Comparison of ENCODE assay signal across 8 mouse cellular contexts in genomic region chr17:28882810-28883209, GRCm38 (mm10). TPM values are rescaled to one million over a fixed set of nuclear protein-coding genes. Genes with fewer than 3 reads are reported as not detected.
DNase-seq lines count a peak whose midpoint lies in the region; ATAC-seq and TF ChIP-seq lines count a peak whose summit lies in the region.

No protein-coding gene starts in this region.

- H3K36me3 ChIP-seq in lung, embryonic 14.5 days (ENCODE audit: insufficient read depth), result no peaks in the 10 kb centered on the region
- peaks cover 0 to 6% of the 10 kb centered on the region in 2 experiments; a peak in 2 of 4 replicates for H3K36me3 ChIP-seq in MEL (ENCODE audit: control insufficient read depth in 1 of 2, insufficient read depth in 2 of 2, low read length in 2 of 2)
- H3K36me3 ChIP-seq in forebrain, embryonic 14.5 days (ENCODE audit: control insufficient read depth, insufficient read depth, low read length), result no peaks in the 10 kb centered on the region
- no peaks in the 10 kb centered on the region for H3K36me3 ChIP-seq in midbrain, embryonic 14.5 days (ENCODE audit: control insufficient read depth, insufficient read depth, low read length)

- peak; percentile 23; the same call in 1 of the 2 replicates for TF ChIP-seq CTCF in lung, embryonic 14.5 days (IDR thresholded peaks at IDR 0.05; ENCODE audit: low read depth)
- peak; percentile 28 to 61 (median 44); a peak in 5 of 6 replicates for TF ChIP-seq CTCF in MEL (IDR thresholded peaks at IDR 0.05 in 2 of 3, conservative IDR thresholded peaks at IDR 0.05 in 1 of 3; ENCODE audit: control insufficient read depth in 1 of 3, insufficient read depth in 1 of 3, low read depth in 2 of 3, low read length in 3 of 3, poor library complexity in 1 of 3, severe bottlenecking in 1 of 3)

- H3K27me3 ChIP-seq in lung, embryonic 14.5 days (ENCODE audit: insufficient read depth, low read length), result no peaks in the 10 kb centered on the region
- H3K27me3 ChIP-seq in MEL (ENCODE audit: control insufficient read depth in 1 of 2, insufficient read depth in 2 of 2, low read length in 2 of 2), result no peaks in the 10 kb centered on the region
- H3K27me3 ChIP-seq in forebrain, embryonic 14.5 days (replicated peaks; ENCODE audit: control insufficient read depth, insufficient read depth, low read length), result no peaks in the 10 kb centered on the region
- H3K27me3 ChIP-seq in midbrain, embryonic 14.5 days (ENCODE audit: control insufficient read depth, insufficient read depth, low read length), result no peaks in the 10 kb centered on the region

- DNase-seq in lung, embryonic 14.5 days, result peak; percentile 9
- DNase-seq in lung, postnatal 4 days, result no peak
- peak; percentile 81 for DNase-seq in MEL (ENCODE audit: low read depth, low spot score)
- DNase-seq in forebrain, embryonic 14.5 days (ENCODE audit: low spot score), result no peak
- DNase-seq in midbrain, embryonic 14.5 days, result peak; percentile 21
- DNase-seq in layer of hippocampus, postnatal 14 days (ENCODE audit: low spot score in 2 of 2), result no peak
- DNase-seq in heart, adult 8-10 months (ENCODE audit: low spot score), result no peak
- DNase-seq in thymus, postnatal 36 days, result no peak

- H3K9ac ChIP-seq in lung, embryonic 14.5 days, result no peak overlapping the region
- H3K9ac ChIP-seq in MEL (ENCODE audit: control insufficient read depth, low read depth, low read length, poor library complexity, severe bottlenecking), result peak overlapping the region; percentile 33
- 0 out of 2 replicates have a peak overlapping the region, but pooled peaks have one; percentile 29 for H3K9ac ChIP-seq in forebrain, embryonic 14.5 days (ENCODE audit: low read length)
- no peak overlapping the region for H3K9ac ChIP-seq in midbrain, embryonic 14.5 days (replicated peaks; ENCODE audit: low read length)

- ATAC-seq in lung, embryonic 14.5 days (ENCODE audit: insufficient read depth), result no peak
- no peak for ATAC-seq in forebrain, embryonic 14.5 days
- ATAC-seq in midbrain, embryonic 14.5 days (ENCODE audit: low FRiP score, low TSS enrichment), result no peak

- H3K4me1 ChIP-seq in lung, embryonic 14.5 days (ENCODE audit: insufficient read depth), result no peaks in the 10 kb centered on the region
- peaks cover 0 to 5% of the 10 kb centered on the region in 2 experiments; a peak in 2 of 4 replicates for H3K4me1 ChIP-seq in MEL (ENCODE audit: control insufficient read depth in 1 of 2, insufficient read depth in 2 of 2, low read length in 2 of 2)
- 0 out of 2 replicates have a peak, but pooled peaks cover 4% of the 10 kb centered on the region for H3K4me1 ChIP-seq in forebrain, embryonic 14.5 days (ENCODE audit: control insufficient read depth, insufficient read depth, low read length)
- no peaks in the 10 kb centered on the region for H3K4me1 ChIP-seq in midbrain, embryonic 14.5 days (ENCODE audit: control insufficient read depth, insufficient read depth, low read length)

- 41% methylated on average over 8 of the region's 8 CpGs for WGBS in lung, embryonic 14.5 days
- WGBS in forebrain, embryonic 14.5 days, result 58% methylated on average over 8 of the region's 8 CpGs
- WGBS in midbrain, embryonic 14.5 days, result 60% methylated on average over 8 of the region's 8 CpGs

- 0 out of 4 replicates have a peak, but pooled peaks of 1 of the 2 experiments have one; percentile 19 for TF ChIP-seq EP300 in MEL (IDR thresholded peaks at IDR 0.05; ENCODE audit: low read depth in 1 of 2, low read length in 2 of 2)

- no peak overlapping the region for H3K4me3 ChIP-seq in lung, embryonic 14.5 days (ENCODE audit: low read depth, low read length)
- H3K4me3 ChIP-seq in MEL (ENCODE audit: control insufficient read depth in 1 of 2, insufficient read depth in 1 of 2, low read depth in 2 of 2, low read length in 2 of 2), result peak overlapping the region; percentile 38 to 42
- no peak overlapping the region for H3K4me3 ChIP-seq in forebrain, embryonic 14.5 days (ENCODE audit: low read depth, low read length)
- H3K4me3 ChIP-seq in midbrain, embryonic 14.5 days (replicated peaks; ENCODE audit: low read depth, low read length), result no peak overlapping the region

- no peaks in the 10 kb centered on the region for H3K79me2 ChIP-seq in MEL (ENCODE audit: control insufficient read depth, insufficient read depth, low read length, poor library complexity)

- no peak for TF ChIP-seq POLR2A in MEL (IDR thresholded peaks at IDR 0.05; ENCODE audit: control insufficient read depth in 1 of 2, insufficient read depth in 1 of 2, low read depth in 1 of 2, low read length in 2 of 2, poor library complexity in 1 of 2)

- 0 out of 2 replicates have a peak overlapping the region, but pooled peaks have one; percentile 19 for H3K4me2 ChIP-seq in lung, embryonic 14.5 days
- peak overlapping the region; percentile 18; the same call in 1 of the 2 replicates for H3K4me2 ChIP-seq in forebrain, embryonic 14.5 days (ENCODE audit: low read length)
- peak overlapping the region; percentile 40 for H3K4me2 ChIP-seq in midbrain, embryonic 14.5 days (ENCODE audit: low read length)

- no peak overlapping the region for H3K27ac ChIP-seq in lung, embryonic 14.5 days (ENCODE audit: low read depth)
- H3K27ac ChIP-seq in MEL (ENCODE audit: control insufficient read depth, low read depth, low read length), result peak overlapping the region; percentile 16; the same call in 1 of the 2 replicates
- no peak overlapping the region for H3K27ac ChIP-seq in forebrain, embryonic 14.5 days (ENCODE audit: low read depth, low read length)
- H3K27ac ChIP-seq in midbrain, embryonic 14.5 days (replicated peaks; ENCODE audit: low read depth, low read length), result no peak overlapping the region

- no peaks in the 10 kb centered on the region for H3K9me3 ChIP-seq in lung, embryonic 14.5 days (ENCODE audit: low read depth, low read length)
- H3K9me3 ChIP-seq in MEL (replicated peaks; ENCODE audit: insufficient read depth, low read length), result no peaks in the 10 kb centered on the region
- H3K9me3 ChIP-seq in forebrain, embryonic 14.5 days (replicated peaks; ENCODE audit: control insufficient read depth, low read length), result no peaks in the 10 kb centered on the region
- H3K9me3 ChIP-seq in midbrain, embryonic 14.5 days (ENCODE audit: control insufficient read depth, low read length), result no peaks in the 10 kb centered on the region

- TF ChIP-seq RAD21 in MEL (IDR thresholded peaks at IDR 0.05; ENCODE audit: low read depth, low read length), result peak; percentile 32

TF ChIP-seq in MEL, 35 proteins besides CTCF, POLR2A, EP300 and RAD21 (continues in another document):
- TF ChIP-seq ETS1 (IDR thresholded peaks at IDR 0.05; ENCODE audit: low read depth, low read length), result peak; percentile 59
- no peak for TF ChIP-seq POLR2AphosphoS2 (IDR thresholded peaks at IDR 0.05; ENCODE audit: low read length)
- no peak for TF ChIP-seq TBP (IDR thresholded peaks at IDR 0.05; ENCODE audit: low read depth, low read length)
- no peak for TF ChIP-seq CHD2 (IDR thresholded peaks at IDR 0.05; ENCODE audit: low read length)
- no peak for TF ChIP-seq UBTF (IDR thresholded peaks at IDR 0.05; ENCODE audit: borderline replicate concordance, insufficient read depth, low read depth, low read length)
- TF ChIP-seq ZMIZ1 (IDR thresholded peaks at IDR 0.05; ENCODE audit: low read depth, low read length), result no peak
- peak; percentile 47; the same call in 1 of the 2 replicates for TF ChIP-seq ZC3H11A (IDR thresholded peaks at IDR 0.05; ENCODE audit: low read depth, low read length)
- no peak for TF ChIP-seq KAT2A (conservative IDR thresholded peaks at IDR 0.05; ENCODE audit: low read depth, low read length)
- peak; percentile 27; the same call in 1 of the 2 replicates for TF ChIP-seq MAZ (IDR thresholded peaks at IDR 0.05; ENCODE audit: low read depth, low read length)
- peak; percentile 75 for TF ChIP-seq SIN3A (IDR thresholded peaks at IDR 0.05; ENCODE audit: low read length)
- TF ChIP-seq POLR2AphosphoS5 (IDR thresholded peaks at IDR 0.05; ENCODE audit: borderline replicate concordance, low read depth, low read length), result no peak
- no peak for TF ChIP-seq ZKSCAN1 (IDR thresholded peaks at IDR 0.05; ENCODE audit: low read depth, low read length)
- no peak for TF ChIP-seq MYB (IDR thresholded peaks at IDR 0.05; ENCODE audit: low read depth, low read length)
- no peak for TF ChIP-seq JUND (IDR thresholded peaks at IDR 0.05; ENCODE audit: low read depth, low read length)
- no peak for TF ChIP-seq MYC (IDR thresholded peaks at IDR 0.05; ENCODE audit: low read depth, low read length)
- TF ChIP-seq MXI1 (IDR thresholded peaks at IDR 0.05; ENCODE audit: low read depth, low read length), result peak; percentile 59
- TF ChIP-seq E2F4 (IDR thresholded peaks at IDR 0.05; ENCODE audit: borderline replicate concordance, low read depth, low read length), result no peak
- peak; percentile 41 for TF ChIP-seq SMC3 (IDR thresholded peaks at IDR 0.05; ENCODE audit: low read depth, low read length)
- TF ChIP-seq NELFE (IDR thresholded peaks at IDR 0.05; ENCODE audit: low read depth, low read length), result no peak
- no peak for TF ChIP-seq MAFK (IDR thresholded peaks at IDR 0.05; ENCODE audit: borderline replicate concordance, low read depth, low read length)

RNA-seq across cellular contexts. Expression of gene Pnpla1, which starts 24.6 kb away (rescaled TPM):
- polyA plus RNA-seq in lung, embryonic 14.5 days (2014; fragmentation: Nextera tagmentation; extraction: Ambion mirVana), result 0.05 TPM in 1 of 2 replicates, not detected in the other
- total RNA-seq in MEL (2012; rRNA removed), result 0.08 TPM in 1 of 2 replicates, not detected in the other
- under 1 TPM in 1 of 2 experiments, not detected in 1; 0.38 TPM for polyA plus RNA-seq in MEL (2012; ENCODE audit: insufficient read depth in 1 of 2, insufficient read length in 2 of 2, low read depth in 1 of 2, low replicate concordance in 2 of 2, missing spikeins in 1 of 2)
- not detected in 2 replicates for polyA plus RNA-seq in forebrain, embryonic 14.5 days (2014; fragmentation: Nextera tagmentation; extraction: Ambion mirVana)
- polyA plus RNA-seq in midbrain, embryonic 14.5 days (2014; fragmentation: Nextera tagmentation; extraction: Ambion mirVana), result 0.04 TPM in 1 of 2 replicates, not detected in the other
- under 1 TPM; 0.18 to 0.26 TPM for total RNA-seq in layer of hippocampus, postnatal 14 days (2021)
- under 1 TPM in 2 of 4 experiments, not detected in 2; 0.05 to 0.11 TPM for total RNA-seq in heart, adult 8-10 months (2022)

RNA-seq across cellular contexts. Expression of gene 4930539E08Rik, which starts 32.3 kb away (rescaled TPM):
- 0.37 TPM in 1 of 2 replicates, not detected in the other for polyA plus RNA-seq in lung, embryonic 14.5 days (2014; fragmentation: Nextera tagmentation; extraction: Ambion mirVana)
- total RNA-seq in MEL (2012; rRNA removed), result 0.04 TPM in 1 of 2 replicates, not detected in the other
- polyA plus RNA-seq in MEL (2012; ENCODE audit: insufficient read depth in 1 of 2, insufficient read length in 2 of 2, low read depth in 1 of 2, low replicate concordance in 2 of 2, missing spikeins in 1 of 2), result under 1 TPM in 1 of 2 experiments, not detected in 1; 0.01 TPM
- polyA plus RNA-seq in forebrain, embryonic 14.5 days (2014; fragmentation: Nextera tagmentation; extraction: Ambion mirVana), result 0.50 and 0.62 TPM in 2 replicates
- 1.0 and 1.2 TPM in 2 replicates for polyA plus RNA-seq in midbrain, embryonic 14.5 days (2014; fragmentation: Nextera tagmentation; extraction: Ambion mirVana)
- total RNA-seq in layer of hippocampus, postnatal 14 days (2021), result 1 to 10 TPM; 3.2 to 3.8 TPM
- under 1 TPM in 1 of 4 experiments, not detected in 3; 0.06 TPM for total RNA-seq in heart, adult 8-10 months (2022)

Comparison
In these comparisons a context has a peak if more than half of its experiments do, and no peak if none do; other contexts are left out.
1. DNase-seq: peak in lung, embryonic 14.5 days (single experiment), MEL (single experiment) and midbrain, embryonic 14.5 days (single experiment); none in lung, postnatal 4 days (0 of 2), forebrain, embryonic 14.5 days (single experiment), layer of hippocampus, postnatal 14 days (0 of 2), heart, adult 8-10 months (single experiment) and thymus, postnatal 36 days (0 of 2).
2. H3K4me3 ChIP-seq: peak in MEL (2 of 2); none in lung, embryonic 14.5 days (single experiment), forebrain, embryonic 14.5 days (single experiment) and midbrain, embryonic 14.5 days (single experiment).
3. H3K9ac ChIP-seq: peak in MEL (single experiment) and forebrain, embryonic 14.5 days (single experiment); none in lung, embryonic 14.5 days (single experiment) and midbrain, embryonic 14.5 days (single experiment).
4. Peak in every context shown above with its lines, with median percentiles within 50 percentile points of each other: H3K4me2 ChIP-seq.